Mouse (Mus musculus): ENCODE data around the gene Socs3.

The Socs3 gene

DNA sequence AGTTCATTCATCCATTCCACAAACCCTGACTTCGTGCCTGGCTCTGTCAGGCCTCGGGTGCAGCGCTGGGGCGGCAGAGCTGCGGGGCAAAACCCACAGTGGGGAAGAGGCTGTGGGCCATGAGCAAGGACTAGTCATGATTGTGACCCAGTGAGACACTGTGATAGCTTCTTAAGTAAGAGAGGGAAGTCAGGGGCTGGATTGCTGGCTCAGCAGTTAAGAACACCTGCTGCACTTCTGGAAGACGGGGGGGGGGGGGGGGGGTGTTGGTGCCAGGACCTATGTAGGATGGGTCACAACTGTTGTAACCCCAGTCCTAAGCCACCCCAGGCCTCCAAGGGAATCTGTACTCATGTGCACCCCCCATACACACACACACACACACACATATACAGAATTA lies 1.3 kb upstream of the Socs3 start:
- no peak for DNase-seq (ENCODE audit: low read depth, low spot score)
- no peaks in the 10 kb centered on the region for H3K27me3 ChIP-seq (ENCODE audit: control insufficient read depth, insufficient read depth, low read length, poor library complexity, severe bottlenecking)
- H3K36me3 ChIP-seq (ENCODE audit: control insufficient read depth, insufficient read depth, low read length, poor library complexity, severe bottlenecking): no peaks in the 10 kb centered on the region

DNA sequence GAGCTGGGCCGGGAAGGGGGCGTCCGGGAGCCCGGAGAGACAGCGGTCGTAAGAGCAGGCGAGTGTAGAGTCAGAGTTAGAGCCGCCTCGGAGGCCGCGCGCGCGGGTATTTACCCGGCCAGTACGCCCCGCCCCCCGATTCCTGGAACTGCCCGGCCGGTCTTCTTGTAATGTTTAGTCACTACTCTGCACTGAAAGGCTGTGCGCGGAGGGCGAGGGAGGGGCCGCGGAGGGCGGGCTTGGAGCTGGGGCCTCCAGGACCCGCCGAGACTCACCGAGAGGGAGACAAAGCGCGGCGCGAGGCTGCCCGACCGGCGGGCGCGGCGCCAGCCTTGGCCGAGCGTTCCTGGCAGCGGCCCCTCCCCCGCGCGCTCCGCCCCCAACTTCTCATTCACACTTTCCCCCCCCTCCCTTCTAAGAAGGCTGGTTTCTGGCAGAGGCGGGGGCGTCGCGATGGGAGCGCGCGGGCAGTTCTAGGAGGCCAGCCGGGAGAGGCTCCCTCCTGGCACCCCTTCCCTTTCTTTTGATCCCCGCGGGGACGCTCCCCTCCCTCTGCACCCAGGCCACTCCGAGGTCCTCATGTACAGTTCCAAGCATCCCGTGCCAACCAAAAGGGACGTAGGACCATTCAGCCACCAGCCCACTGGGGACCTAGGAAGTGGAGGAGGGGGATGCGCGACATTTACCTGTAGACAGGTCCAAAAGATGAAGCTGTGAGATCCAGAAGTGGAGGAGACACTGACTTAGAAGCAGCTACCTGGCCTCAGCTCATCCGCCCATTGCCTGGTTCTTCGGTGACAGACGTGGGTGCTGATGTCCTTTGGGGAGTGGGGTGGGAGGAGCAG lies 525 bp downstream of the Socs3 start:
- peak; percentile 82 for DNase-seq (ENCODE audit: low read depth, low spot score)
- H3K27me3 ChIP-seq (ENCODE audit: control insufficient read depth, insufficient read depth, low read length, poor library complexity, severe bottlenecking): no peaks in the 10 kb centered on the region
- H3K36me3 ChIP-seq (ENCODE audit: control insufficient read depth, insufficient read depth, low read length, poor library complexity, severe bottlenecking): no peaks in the 10 kb centered on the region

DNA sequence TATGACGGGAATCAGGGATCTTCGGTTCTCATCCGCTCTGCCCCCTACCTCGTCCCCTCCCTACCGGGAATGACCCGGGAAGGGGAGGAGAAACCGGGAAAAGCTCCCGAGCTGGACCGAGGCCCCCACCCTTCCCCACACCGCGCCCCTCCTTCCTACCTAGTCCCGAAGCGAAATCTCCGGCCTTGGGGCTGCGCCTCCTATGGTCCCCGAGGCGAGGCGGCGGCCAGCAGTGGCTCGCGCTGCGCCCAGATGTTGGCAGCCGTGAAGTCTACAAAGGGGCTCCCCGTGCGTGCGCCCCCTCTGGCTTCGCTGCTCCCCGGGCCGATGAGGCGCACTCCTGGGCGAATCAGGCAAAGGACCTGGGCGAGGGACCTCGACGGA lies 1.1 kb downstream of the Socs3 start:
- Histone ChIP-seq H3K27me3 (ENCODE audit: control insufficient read depth, insufficient read depth, low read length, poor library complexity, severe bottlenecking) (no peaks in the 10 kb centered on the region), H3K36me3 (ENCODE audit: control insufficient read depth, insufficient read depth, low read length, poor library complexity, severe bottlenecking) (no peaks in the 10 kb centered on the region)
- DNase-seq (ENCODE audit: low read depth, low spot score): no peak

GRCm38 (mm10) chr11:117968016-117968671 lies 1.7 kb downstream of the Socs3 start:
- peak; percentile 42 for DNase-seq (ENCODE audit: low read depth, low spot score)
- no peaks in the 10 kb centered on the region for H3K27me3 ChIP-seq (ENCODE audit: control insufficient read depth, insufficient read depth, low read length, poor library complexity, severe bottlenecking)
- H3K36me3 ChIP-seq (ENCODE audit: control insufficient read depth, insufficient read depth, low read length, poor library complexity, severe bottlenecking): no peaks in the 10 kb centered on the region

- H3K27me3 ChIP-seq (ENCODE audit: control insufficient read depth, insufficient read depth, low read length, poor library complexity, severe bottlenecking): no peaks in the 10 kb centered on the region
- peak; percentile 41 for DNase-seq (ENCODE audit: low read depth, low spot score)
- H3K36me3 ChIP-seq (ENCODE audit: control insufficient read depth, insufficient read depth, low read length, poor library complexity, severe bottlenecking): no peaks in the 10 kb centered on the region
Observed at GRCm38 (mm10) chr11:117967249-117968015, 2.4 kb downstream of the Socs3 start.

DNA sequence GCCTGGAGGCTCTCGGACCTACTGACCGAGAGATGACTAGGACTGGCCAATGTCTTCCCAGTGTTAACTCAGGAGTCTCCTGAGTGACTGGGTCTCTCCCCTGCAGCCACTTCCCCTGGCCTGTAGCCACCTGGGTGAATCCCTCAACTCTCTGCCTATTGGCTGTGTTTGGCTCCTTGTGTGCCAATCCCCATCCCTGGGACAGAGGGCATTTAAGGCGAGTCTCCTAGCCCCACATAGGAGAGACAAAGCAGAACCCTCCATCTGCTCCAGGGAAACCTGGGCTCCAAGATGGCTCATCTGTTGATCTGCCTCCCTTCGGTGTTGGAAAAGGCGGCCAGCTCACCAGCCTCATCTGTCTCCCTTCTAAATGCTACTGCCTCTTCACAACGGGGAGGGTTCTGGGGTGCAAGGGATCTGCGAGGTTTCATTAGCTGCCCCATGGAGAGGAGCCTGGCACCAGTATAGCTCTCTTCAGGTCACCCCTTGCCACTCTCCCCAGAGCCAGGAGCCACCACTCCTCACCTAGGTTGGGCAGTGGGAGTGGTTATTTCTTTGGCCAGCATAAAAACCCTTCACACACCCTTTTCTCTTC lies 3.2 kb downstream of the Socs3 start:
- Histone ChIP-seq H3K36me3 (ENCODE audit: control insufficient read depth, insufficient read depth, low read length, poor library complexity, severe bottlenecking) (no peaks in the 10 kb centered on the region), H3K27me3 (ENCODE audit: control insufficient read depth, insufficient read depth, low read length, poor library complexity, severe bottlenecking) (no peaks in the 10 kb centered on the region)
- DNase-seq (ENCODE audit: low read depth, low spot score): no peak

DNA sequence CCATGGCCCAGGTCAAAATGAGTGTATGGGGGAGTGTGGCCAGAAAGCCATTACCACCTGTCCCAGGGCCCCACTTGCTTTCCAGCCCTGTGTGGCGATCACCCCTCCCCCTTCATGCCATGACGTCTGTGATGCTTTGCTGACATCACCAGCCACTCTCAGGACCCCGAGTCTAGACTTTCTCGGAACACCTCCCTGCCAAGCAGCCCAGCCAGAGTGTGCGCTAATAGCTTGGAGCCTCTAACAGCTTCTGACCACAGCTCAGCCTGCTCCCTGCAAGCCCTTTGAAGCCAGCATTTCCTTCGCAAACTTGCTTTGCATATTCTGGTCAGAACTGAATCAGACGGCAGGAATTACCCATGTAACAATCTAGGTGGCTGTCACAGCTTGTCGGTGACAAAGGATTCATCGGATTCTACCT lies 4.3 kb downstream of the Socs3 start:
- no peaks in the 10 kb centered on the region for H3K36me3 ChIP-seq (ENCODE audit: control insufficient read depth, insufficient read depth, low read length, poor library complexity, severe bottlenecking)
- H3K27me3 ChIP-seq (ENCODE audit: control insufficient read depth, insufficient read depth, low read length, poor library complexity, severe bottlenecking): no peaks in the 10 kb centered on the region
- DNase-seq (ENCODE audit: low read depth, low spot score): peak; percentile 79

DNA sequence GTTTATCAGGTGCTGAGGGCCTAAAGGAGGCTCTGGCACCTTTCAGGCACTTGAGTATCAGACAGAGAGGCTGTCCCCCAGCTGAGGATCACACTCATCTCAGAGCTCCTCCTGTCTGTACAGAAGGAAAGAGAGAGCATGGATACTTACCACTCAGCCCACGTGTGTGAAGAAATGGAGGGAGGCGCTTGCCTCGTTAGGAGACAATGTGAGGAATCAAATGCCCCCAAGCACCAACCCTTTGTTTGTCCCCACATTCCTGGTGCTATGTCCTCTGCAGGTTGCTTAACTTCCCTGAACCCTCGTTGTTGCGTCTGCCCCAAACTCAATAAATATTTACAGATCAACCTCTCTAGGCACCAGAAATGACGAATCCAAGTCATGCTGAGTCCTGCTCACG lies 4.8 kb downstream of the Socs3 start:
- H3K36me3 ChIP-seq (ENCODE audit: control insufficient read depth, insufficient read depth, low read length, poor library complexity, severe bottlenecking): no peaks in the 10 kb centered on the region
- H3K27me3 ChIP-seq (ENCODE audit: control insufficient read depth, insufficient read depth, low read length, poor library complexity, severe bottlenecking): no peaks in the 10 kb centered on the region
- no peak for DNase-seq (ENCODE audit: low read depth, low spot score)

GRCm38 (mm10) chr11:117964294-117964693 lies 5.6 kb downstream of the Socs3 start:
- H3K27me3 ChIP-seq (ENCODE audit: control insufficient read depth, insufficient read depth, low read length, poor library complexity, severe bottlenecking): no peaks in the 10 kb centered on the region
- H3K36me3 ChIP-seq (ENCODE audit: control insufficient read depth, insufficient read depth, low read length, poor library complexity, severe bottlenecking): no peaks in the 10 kb centered on the region
- DNase-seq (ENCODE audit: low read depth, low spot score): no peak

DNA sequence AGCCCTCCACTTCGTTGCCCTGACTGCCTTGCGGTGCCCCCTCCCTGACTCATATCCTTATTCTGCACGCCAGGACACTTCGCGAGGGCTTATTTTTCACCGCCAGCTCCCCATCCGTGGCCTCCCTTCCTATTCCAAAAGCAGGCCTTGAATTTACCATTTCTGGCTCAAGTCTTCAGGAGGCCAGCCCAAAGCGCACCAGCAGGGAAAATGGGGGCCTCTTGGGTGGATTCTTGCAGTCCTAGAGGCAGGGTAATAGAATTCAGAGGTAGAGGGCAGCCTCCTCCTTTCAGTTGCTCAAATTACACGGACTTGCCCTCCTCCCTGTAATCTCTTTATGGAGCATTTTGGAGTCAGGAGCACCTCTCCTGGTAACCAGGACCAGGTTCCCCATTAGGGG lies 6.0 kb downstream of the Socs3 start:
- DNase-seq (ENCODE audit: low read depth, low spot score): no peak
- no peaks in the 10 kb centered on the region for H3K36me3 ChIP-seq (ENCODE audit: control insufficient read depth, insufficient read depth, low read length, poor library complexity, severe bottlenecking)
- H3K27me3 ChIP-seq (ENCODE audit: control insufficient read depth, insufficient read depth, low read length, poor library complexity, severe bottlenecking): no peaks in the 10 kb centered on the region

DNA sequence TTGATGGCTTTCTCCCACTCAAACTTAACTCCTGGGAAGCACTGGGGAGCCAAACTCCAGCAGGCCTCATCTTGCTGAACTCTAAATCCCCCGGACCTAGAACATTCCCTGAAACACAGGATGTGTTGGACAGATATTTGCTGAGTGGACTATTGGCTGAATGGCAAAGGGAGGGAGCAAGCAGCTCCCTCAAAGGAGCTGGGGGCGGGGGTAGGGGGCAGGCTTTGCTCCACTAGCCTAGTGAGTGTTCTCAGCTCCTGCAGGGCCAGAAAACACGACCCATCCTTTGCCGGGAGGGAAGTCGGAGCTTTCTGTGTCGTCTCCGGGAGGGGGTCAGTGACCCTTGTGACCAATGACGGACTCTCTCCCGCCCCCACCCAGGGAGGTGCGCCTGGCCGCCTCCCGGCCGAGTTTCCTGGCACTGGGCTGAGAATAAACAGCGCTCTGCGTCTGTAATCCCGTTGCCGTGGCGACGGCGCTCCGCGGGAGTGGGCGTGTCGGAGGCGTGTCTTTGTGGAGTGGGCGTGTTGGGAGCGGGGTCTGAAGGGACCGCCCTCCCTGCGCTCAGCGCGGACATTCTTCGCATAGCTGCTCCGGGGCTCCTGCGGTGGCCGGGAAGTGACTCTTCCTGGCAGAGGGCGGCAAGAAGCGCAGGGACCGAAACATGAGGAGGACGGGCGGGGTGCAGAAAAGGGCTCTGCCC lies 6.6 kb downstream of the Socs3 start:
- peak; percentile 95 for DNase-seq (ENCODE audit: low read depth, low spot score)
- Histone ChIP-seq H3K36me3 (ENCODE audit: control insufficient read depth, insufficient read depth, low read length, poor library complexity, severe bottlenecking) (no peaks in the 10 kb centered on the region), H3K27me3 (ENCODE audit: control insufficient read depth, insufficient read depth, low read length, poor library complexity, severe bottlenecking) (no peaks in the 10 kb centered on the region)

DNA sequence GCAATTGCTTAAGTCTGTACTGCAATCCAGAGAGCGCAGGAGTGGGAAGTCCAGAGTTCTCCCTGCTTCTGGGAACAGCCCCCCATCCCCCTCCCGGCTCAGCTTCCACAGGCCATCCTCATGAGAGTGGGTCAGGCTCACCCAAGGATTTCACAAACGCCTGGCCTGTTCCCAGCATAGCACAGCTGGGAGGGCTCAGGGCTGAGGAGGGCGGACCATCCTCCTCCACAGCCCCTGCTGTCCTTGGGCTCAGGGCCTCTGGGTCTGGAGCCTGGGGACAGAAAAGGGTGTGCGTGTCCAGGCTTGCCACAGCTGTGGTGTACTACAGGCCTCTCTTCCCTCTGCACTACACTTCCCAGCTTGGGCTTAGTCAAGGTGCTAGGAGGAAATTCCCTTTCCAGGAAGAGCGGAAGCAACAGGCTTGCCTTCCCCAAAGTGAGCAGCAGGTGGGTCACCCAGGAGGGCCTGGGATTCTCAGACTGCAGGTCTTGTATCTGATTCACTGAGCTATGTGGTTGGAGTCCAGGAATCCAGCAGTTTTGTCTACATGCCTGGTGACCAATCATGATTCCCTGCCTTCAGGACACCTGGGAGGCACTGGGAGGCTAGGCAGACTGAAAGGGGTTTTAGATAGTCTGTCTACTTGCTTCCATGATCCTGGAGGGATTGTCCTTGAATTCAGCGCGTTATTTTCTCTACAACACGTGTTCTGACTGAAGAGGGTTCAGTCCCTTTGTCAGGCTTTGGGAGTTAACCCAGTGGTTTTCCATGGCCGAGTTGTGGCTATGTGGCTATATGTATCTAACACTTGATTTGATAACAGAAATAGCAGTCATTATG lies 7.4 kb downstream of the Socs3 start:
- H3K27me3 ChIP-seq (ENCODE audit: control insufficient read depth, insufficient read depth, low read length, poor library complexity, severe bottlenecking): no peaks in the 10 kb centered on the region
- H3K36me3 ChIP-seq (ENCODE audit: control insufficient read depth, insufficient read depth, low read length, poor library complexity, severe bottlenecking): no peaks in the 10 kb centered on the region
- DNase-seq (ENCODE audit: low read depth, low spot score): no peak

DNA sequence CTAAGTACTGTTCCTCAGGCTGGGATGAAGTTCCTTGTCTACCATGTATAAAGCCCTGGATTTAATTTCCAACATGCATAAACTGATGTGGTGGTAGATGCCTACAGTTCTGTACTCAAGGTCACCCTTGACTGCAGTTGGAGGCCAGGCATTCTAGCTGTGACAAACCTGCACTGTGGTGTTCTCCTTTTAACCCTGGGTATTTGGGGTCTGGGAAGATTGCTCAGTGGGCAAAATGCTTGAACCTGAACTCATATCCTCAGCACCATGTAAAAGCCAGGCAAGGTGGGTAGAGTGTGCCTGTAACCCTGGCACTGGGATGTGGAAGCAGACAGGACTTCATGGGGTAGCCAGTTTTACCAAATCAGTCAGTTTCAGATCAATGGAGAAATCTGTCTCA lies 9.2 kb downstream of the Socs3 start:
- no peak for DNase-seq (ENCODE audit: low read depth, low spot score)
- H3K27me3 ChIP-seq (ENCODE audit: control insufficient read depth, insufficient read depth, low read length, poor library complexity, severe bottlenecking): no peaks in the 10 kb centered on the region
- H3K36me3 ChIP-seq (ENCODE audit: control insufficient read depth, insufficient read depth, low read length, poor library complexity, severe bottlenecking): no peaks in the 10 kb centered on the region

All from splenic B cell, adult 2 months (primary cell).